Mouse (Mus musculus): Measurements from ENCODE around the gene H2-T22. TPM values are rescaled to one million over a fixed set of nuclear protein-coding genes. Genes with fewer than 3 reads are reported as not detected.

The H2-T22 gene
- 14.6 and 16.9 TPM in 2 replicates for polyA plus RNA-seq (2012; rRNA removed)

GRCm38 (mm10) chr17:36042610-36043169 is at the start of gene H2-T22, which contains the start of gene Gm6034:
Gene H2-T22 (minus strand): TSS chr17:36042747.
Gene Gm6034 (plus strand): TSS chr17:36042961.

DNA sequence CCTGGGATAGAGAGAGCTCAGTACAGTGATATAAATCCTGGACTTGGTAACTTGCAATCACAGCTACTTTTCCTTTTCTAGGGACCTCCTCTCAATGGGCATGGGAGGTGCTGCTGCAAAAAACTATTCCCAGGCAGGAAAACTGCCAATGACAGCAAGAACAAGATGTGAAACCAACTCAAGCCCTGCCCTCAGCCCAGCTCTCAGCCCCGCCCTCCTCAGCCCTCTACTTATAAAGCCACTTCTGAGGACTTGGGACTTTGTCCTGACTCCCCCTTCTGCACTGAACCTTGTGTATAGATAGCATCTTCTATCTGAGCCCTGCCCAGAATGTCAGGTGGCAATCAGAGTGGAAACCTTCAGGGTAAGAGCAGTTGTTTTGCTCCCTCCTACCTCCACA is 15.8 kb upstream of the H2-T22 start, which contains the start of gene Gm11127:
Gene Gm11127 (minus strand): TSS at position 10 of the 400 bp plus-strand sequence.

GRCm38 (mm10) chr17:36032351-36032875 is 10.1 kb downstream of the H2-T22 start, which contains the start of gene H2-T23:
Gene H2-T23 (minus strand): TSS chr17:36032855.

DNA sequence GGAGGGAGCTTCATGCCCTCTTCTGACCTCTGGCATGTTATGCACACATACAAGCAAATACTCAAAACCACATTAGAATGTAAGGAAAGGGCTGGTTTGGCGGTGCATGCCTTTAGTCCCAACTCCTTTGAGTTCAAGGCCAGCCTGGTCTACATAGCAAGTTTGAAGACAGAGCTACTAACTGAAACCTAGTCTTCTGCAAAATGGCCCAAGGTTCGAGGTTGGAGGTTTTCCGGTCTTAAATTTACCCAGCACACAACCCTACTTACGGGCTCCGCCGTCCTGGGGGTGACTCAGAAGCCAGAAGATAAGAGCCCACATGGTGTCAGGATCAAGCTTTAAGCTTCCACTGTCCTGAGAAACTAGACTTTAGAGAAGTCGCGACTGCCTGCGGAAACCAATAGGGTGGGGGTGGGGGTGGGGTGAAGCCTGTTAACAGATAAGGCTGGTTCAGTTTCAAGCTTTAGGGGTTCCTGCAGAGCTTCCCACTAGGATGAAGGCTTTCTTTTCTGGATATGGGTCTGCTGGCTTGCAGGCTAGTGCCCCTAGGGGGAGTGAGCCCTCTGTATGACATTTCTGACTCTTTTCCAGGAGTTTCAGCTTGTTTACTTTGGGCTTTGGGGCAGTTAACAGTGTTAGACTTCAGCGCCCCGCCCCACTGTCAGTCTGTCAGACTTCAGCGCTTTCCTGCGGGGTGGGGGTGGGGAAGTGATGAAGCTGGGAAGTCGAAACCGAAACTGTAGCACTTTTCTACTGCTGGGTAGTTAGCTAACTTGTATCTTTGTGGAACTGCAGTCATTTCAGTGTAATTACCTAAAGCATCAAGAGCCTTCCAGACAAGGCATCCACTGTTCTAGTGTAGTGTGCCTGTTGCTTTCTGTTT is 22.1 kb downstream of the H2-T22 start, which contains the start of gene H2-T24:
Gene H2-T24 (minus strand): TSS at position 370 of the 883 bp plus-strand sequence.

Other genes with a start within 250 kb of the H2-T22 start
- 5.5 and 6.5 TPM in 2 replicates for gene Ier3, start 221.1 kb downstream of the H2-T22 start, polyA plus RNA-seq (2012; rRNA removed)
- 31.0 and 40.2 TPM in 2 replicates for gene Flot1, start 219.5 kb downstream of the H2-T22 start, polyA plus RNA-seq (2012; rRNA removed)
- 251 and 259 TPM in 2 replicates for gene Tubb5, start 204.4 kb downstream of the H2-T22 start, polyA plus RNA-seq (2012; rRNA removed)
- 4.3 and 4.5 TPM in 2 replicates for gene Mdc1, start 201.2 kb downstream of the H2-T22 start, polyA plus RNA-seq (2012; rRNA removed)
- 10.7 and 11.1 TPM in 2 replicates for gene Nrm, start 181.4 kb downstream of the H2-T22 start, polyA plus RNA-seq (2012; rRNA removed)
- 17.4 and 18.6 TPM in 2 replicates for gene Ppp1r18, start 177.2 kb downstream of the H2-T22 start, polyA plus RNA-seq (2012; rRNA removed)
- 36.4 and 41.5 TPM in 2 replicates for gene Dhx16, start 162.9 kb downstream of the H2-T22 start, polyA plus RNA-seq (2012; rRNA removed)
- 11.1 and 12.8 TPM in 2 replicates for gene 2310061I04Rik, start 145.3 kb downstream of the H2-T22 start, polyA plus RNA-seq (2012; rRNA removed)
- gene Atat1, start 132.7 kb downstream of the H2-T22 start, polyA plus RNA-seq (2012; rRNA removed) = 9.1 and 9.2 TPM in 2 replicates
- gene Mrps18b, start 126.4 kb downstream of the H2-T22 start, polyA plus RNA-seq (2012; rRNA removed) = 47.1 and 48.3 TPM in 2 replicates
- gene Ppp1r10, start 126.3 kb downstream of the H2-T22 start, polyA plus RNA-seq (2012; rRNA removed) = 13.7 and 14.0 TPM in 2 replicates
- 33.2 and 37.2 TPM in 2 replicates for gene Abcf1, start 73.0 kb downstream of the H2-T22 start, polyA plus RNA-seq (2012; rRNA removed)
- 4.6 and 5.7 TPM in 2 replicates for gene Gnl1, start 62.9 kb downstream of the H2-T22 start, polyA plus RNA-seq (2012; rRNA removed)
- gene Prr3, start 62.5 kb downstream of the H2-T22 start, polyA plus RNA-seq (2012; rRNA removed) = 6.0 and 6.7 TPM in 2 replicates
- gene H2-T24, start 22.2 kb downstream of the H2-T22 start, polyA plus RNA-seq (2012; rRNA removed) = 14.1 and 14.9 TPM in 2 replicates
- 112 and 121 TPM in 2 replicates for gene H2-T23, start 9.9 kb downstream of the H2-T22 start, polyA plus RNA-seq (2012; rRNA removed)
- not detected in 2 replicates for gene Gm6034, start 214 bp upstream of the H2-T22 start, polyA plus RNA-seq (2012; rRNA removed)
- gene Gm11127, start 15.6 kb upstream of the H2-T22 start, polyA plus RNA-seq (2012; rRNA removed) = 0.03 and 0.16 TPM in 2 replicates
- gene Gm19684, start 78.9 kb upstream of the H2-T22 start, polyA plus RNA-seq (2012; rRNA removed) = 0.01 TPM in 1 of 2 replicates, not detected in the other
- gene Gm7030, start 86.7 kb upstream of the H2-T22 start, polyA plus RNA-seq (2012; rRNA removed) = not detected in 2 replicates
- 0.04 TPM in 1 of 2 replicates, not detected in the other for gene Gm8909, start 125.8 kb upstream of the H2-T22 start, polyA plus RNA-seq (2012; rRNA removed)
- gene H2-T3, start 147.5 kb upstream of the H2-T22 start, polyA plus RNA-seq (2012; rRNA removed) = 0.07 TPM in 1 of 2 replicates, not detected in the other
- 33.0 and 35.2 TPM in 2 replicates for gene Rpp21, start 215.3 kb upstream of the H2-T22 start, polyA plus RNA-seq (2012; rRNA removed)
- gene Trim39, start 229.5 kb upstream of the H2-T22 start, polyA plus RNA-seq (2012; rRNA removed) = 9.4 and 11.7 TPM in 2 replicates
- not detected in 2 replicates for gene H2-M10.2, start 243.7 kb upstream of the H2-T22 start, polyA plus RNA-seq (2012; rRNA removed)

Data from liver, embryonic 18 days (tissue).